Mouse (Mus musculus) kidney, adult 9 months (tissue): ENCODE data around the gene Naa50.

ENCODE experiments used
- DNase-seq: peaks from one replicate; pipeline ENCODE4 v3.0.0; 2022

Gene Naa50

DNA sequence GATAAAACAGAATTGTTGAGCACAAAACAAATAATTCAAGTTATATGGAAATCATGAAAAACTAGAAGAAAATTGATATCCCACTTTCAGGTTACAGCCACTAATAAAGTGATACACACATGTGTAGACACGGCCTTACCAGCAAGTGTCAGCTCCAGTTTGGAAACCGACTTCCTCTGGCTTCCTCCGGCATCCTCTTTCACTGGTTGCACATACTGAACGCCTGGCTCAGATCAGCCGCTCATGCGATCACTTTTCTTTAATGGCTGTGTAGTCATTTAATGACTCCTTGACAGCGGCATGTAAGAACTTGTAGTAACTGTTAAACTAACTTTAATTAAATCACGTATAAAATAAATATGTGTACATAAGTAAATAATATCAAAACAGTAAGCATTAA is 66.3 kb downstream of the Naa50 start:
- no peak for DNase-seq

DNA sequence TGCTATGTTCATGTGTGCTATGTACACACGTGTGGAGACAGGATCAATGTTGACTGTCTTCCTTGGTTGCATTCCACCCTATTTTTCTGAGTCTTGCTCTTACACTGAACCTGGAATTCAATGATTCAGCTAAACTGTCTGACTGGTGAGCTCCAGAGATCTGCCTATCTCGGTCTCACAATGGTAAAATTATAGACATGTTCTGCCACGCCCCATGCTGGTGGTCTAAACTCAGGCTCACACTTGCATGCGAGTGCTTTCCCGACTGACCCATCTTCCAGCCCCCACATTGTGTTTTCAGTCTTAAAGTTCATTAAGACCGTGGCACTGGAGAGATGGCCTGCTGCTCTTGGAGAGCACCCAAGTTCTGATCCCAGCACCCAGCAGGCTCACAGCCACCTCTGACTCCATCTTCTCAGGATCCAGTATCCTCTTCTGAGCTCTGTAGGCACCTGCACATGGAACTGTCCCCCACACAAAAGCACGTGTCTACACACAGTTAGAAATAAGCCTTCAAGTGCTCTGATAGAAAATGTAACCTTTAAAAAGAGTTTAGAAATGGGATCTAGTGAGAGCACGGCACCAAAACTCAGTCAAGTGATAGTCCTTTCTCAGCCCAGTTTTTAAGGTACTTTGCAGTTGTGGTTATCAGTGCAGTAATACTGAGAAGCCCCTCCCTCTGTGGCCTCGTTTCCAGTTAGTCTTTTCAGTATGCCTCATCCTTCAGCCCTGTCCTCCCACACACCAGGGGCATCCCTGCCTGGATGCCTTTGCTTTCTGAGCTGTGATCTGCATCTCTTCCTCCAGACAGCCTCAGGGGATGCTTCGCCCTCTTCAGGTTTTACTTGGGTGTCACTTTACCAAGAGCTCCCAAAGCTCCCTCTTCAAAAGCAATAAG is 70.8 kb downstream of the Naa50 start:
- DNase-seq: no peak

DNA sequence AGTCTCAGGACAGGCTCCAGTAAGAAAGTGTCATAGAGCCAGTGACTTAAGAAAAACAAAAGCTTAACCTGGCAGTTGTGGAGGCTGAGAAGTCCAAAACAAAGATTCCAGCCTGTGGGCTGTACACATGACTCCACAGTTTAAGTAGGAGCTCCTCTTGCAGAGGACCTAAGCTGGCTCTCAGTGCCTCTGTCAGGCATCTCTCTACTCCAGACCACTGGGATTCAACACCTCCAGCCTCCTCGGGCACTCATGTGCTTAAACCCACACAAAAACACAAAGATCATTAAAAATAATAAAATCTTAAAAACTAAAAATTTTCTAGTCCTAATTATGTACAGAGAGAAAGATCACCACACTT is 71.4 kb downstream of the Naa50 start:
- DNase-seq: no peak

DNA sequence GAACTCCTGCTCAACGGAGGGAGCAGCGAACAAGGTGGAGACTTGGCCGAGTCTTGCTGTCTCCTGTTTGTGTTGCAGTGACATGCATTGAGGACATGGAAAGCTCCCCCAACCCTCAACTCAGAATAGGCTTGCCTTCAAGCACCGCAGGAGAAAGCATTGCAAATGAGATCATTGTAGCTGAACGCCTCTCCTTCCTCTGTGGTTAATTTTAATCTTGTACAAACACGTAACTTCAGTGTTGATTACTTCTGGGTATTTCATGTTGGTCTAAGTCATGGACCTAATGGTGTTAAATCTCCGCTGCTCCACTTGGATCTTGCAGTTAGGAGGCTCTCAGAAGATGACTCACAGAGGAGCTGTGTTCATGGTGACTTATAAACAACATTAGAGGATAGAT is 73.1 kb downstream of the Naa50 start:
- DNase-seq: no peak
